Mouse (Mus musculus): Measurements from ENCODE around the gene Lpar2. TPM values are rescaled to one million over a fixed set of nuclear protein-coding genes. Genes with fewer than 3 reads are reported as not detected.

Gene Lpar2
- polyA plus RNA-seq, 1 experiment, result 1.0 TPM

- H3K4me1 ChIP-seq (ENCODE audit: control insufficient read depth, insufficient read depth, low read length), result peaks cover 12% of the 10 kb centered on the region
- no peak overlapping the region for H3K27ac ChIP-seq (ENCODE audit: insufficient read depth, low read depth, low read length)
- no peak overlapping the region for H3K4me3 ChIP-seq (ENCODE audit: insufficient read depth, low read length)
- TF ChIP-seq POLR2A (IDR thresholded peaks at IDR 0.05; ENCODE audit: borderline replicate concordance, low read depth, low read length) (no peak), CTCF (IDR thresholded peaks at IDR 0.05; ENCODE audit: low read depth, low read length) (no peak)
Measured at GRCm38 (mm10) chr8:69793666-69794065, 28.6 kb upstream of the Lpar2 start.

GRCm38 (mm10) chr8:69794096-69794495 lies 28.1 kb upstream of the Lpar2 start:
- Histone ChIP-seq H3K27ac (ENCODE audit: insufficient read depth, low read depth, low read length) (no peak overlapping the region), H3K4me1 (ENCODE audit: control insufficient read depth, insufficient read depth, low read length) (peaks cover 12% of the 10 kb centered on the region), H3K4me3 (ENCODE audit: insufficient read depth, low read length) (no peak overlapping the region)
- no peak for TF ChIP-seq POLR2A (IDR thresholded peaks at IDR 0.05; ENCODE audit: borderline replicate concordance, low read depth, low read length)
- no peak for TF ChIP-seq CTCF (IDR thresholded peaks at IDR 0.05; ENCODE audit: low read depth, low read length)

GRCm38 (mm10) chr8:69794901-69795300 lies 27.3 kb upstream of the Lpar2 start:
- TF ChIP-seq POLR2A (IDR thresholded peaks at IDR 0.05; ENCODE audit: borderline replicate concordance, low read depth, low read length) (no peak), CTCF (IDR thresholded peaks at IDR 0.05; ENCODE audit: low read depth, low read length) (no peak)
- no peak overlapping the region for H3K27ac ChIP-seq (ENCODE audit: insufficient read depth, low read depth, low read length)
- no peak overlapping the region for H3K4me3 ChIP-seq (ENCODE audit: insufficient read depth, low read length)
- H3K4me1 ChIP-seq (ENCODE audit: control insufficient read depth, insufficient read depth, low read length), result peaks cover 12% of the 10 kb centered on the region

- TF ChIP-seq POLR2A (IDR thresholded peaks at IDR 0.05; ENCODE audit: borderline replicate concordance, low read depth, low read length), result no peak
- TF ChIP-seq CTCF (IDR thresholded peaks at IDR 0.05; ENCODE audit: low read depth, low read length), result no peak
- H3K27ac ChIP-seq (ENCODE audit: insufficient read depth, low read depth, low read length), result no peak overlapping the region
Measured at GRCm38 (mm10) chr8:69796721-69797345, 25.4 kb upstream of the Lpar2 start.

GRCm38 (mm10) chr8:69797661-69798060 lies 24.6 kb upstream of the Lpar2 start:
- Histone ChIP-seq H3K27ac (ENCODE audit: insufficient read depth, low read depth, low read length) (no peak overlapping the region), H3K4me3 (ENCODE audit: insufficient read depth, low read length) (no peak overlapping the region), H3K4me1 (ENCODE audit: control insufficient read depth, insufficient read depth, low read length) (peaks cover 8% of the 10 kb centered on the region)
- TF ChIP-seq POLR2A (IDR thresholded peaks at IDR 0.05; ENCODE audit: borderline replicate concordance, low read depth, low read length) (no peak), CTCF (IDR thresholded peaks at IDR 0.05; ENCODE audit: low read depth, low read length) (no peak)

More at GRCm38 (mm10) chr8:69796721-69797345, 25.4 kb upstream of the Lpar2 start:
- Histone ChIP-seq H3K4me1 (ENCODE audit: control insufficient read depth, insufficient read depth, low read length) (peaks cover 10% of the 10 kb centered on the region), H3K4me3 (ENCODE audit: insufficient read depth, low read length) (no peak overlapping the region)

GRCm38 (mm10) chr8:69799261-69799660 lies 23.0 kb upstream of the Lpar2 start:
- no peak for TF ChIP-seq POLR2A (IDR thresholded peaks at IDR 0.05; ENCODE audit: borderline replicate concordance, low read depth, low read length)
- TF ChIP-seq CTCF (IDR thresholded peaks at IDR 0.05; ENCODE audit: low read depth, low read length), result no peak
- Histone ChIP-seq H3K4me3 (ENCODE audit: insufficient read depth, low read length) (no peak overlapping the region), H3K4me1 (ENCODE audit: control insufficient read depth, insufficient read depth, low read length) (no peaks in the 10 kb centered on the region), H3K27ac (ENCODE audit: insufficient read depth, low read depth, low read length) (no peak overlapping the region)

GRCm38 (mm10) chr8:69799946-69800345 lies 22.3 kb upstream of the Lpar2 start:
- Histone ChIP-seq H3K4me3 (ENCODE audit: insufficient read depth, low read length) (no peak overlapping the region), H3K4me1 (ENCODE audit: control insufficient read depth, insufficient read depth, low read length) (no peaks in the 10 kb centered on the region; the same call in 1 of the 2 replicates), H3K27ac (ENCODE audit: insufficient read depth, low read depth, low read length) (no peak overlapping the region)
- TF ChIP-seq CTCF (IDR thresholded peaks at IDR 0.05; ENCODE audit: low read depth, low read length) (no peak), POLR2A (IDR thresholded peaks at IDR 0.05; ENCODE audit: borderline replicate concordance, low read depth, low read length) (no peak)

GRCm38 (mm10) chr8:69801796-69802195 lies 20.4 kb upstream of the Lpar2 start:
- no peak for TF ChIP-seq POLR2A (IDR thresholded peaks at IDR 0.05; ENCODE audit: borderline replicate concordance, low read depth, low read length)
- no peak for TF ChIP-seq CTCF (IDR thresholded peaks at IDR 0.05; ENCODE audit: low read depth, low read length)
- H3K4me1 ChIP-seq (ENCODE audit: control insufficient read depth, insufficient read depth, low read length), result peaks cover 15% of the 10 kb centered on the region

GRCm38 (mm10) chr8:69802216-69802615 lies 20.0 kb upstream of the Lpar2 start:
- peaks cover 18% of the 10 kb centered on the region for H3K4me1 ChIP-seq (ENCODE audit: control insufficient read depth, insufficient read depth, low read length)
- no peak for TF ChIP-seq POLR2A (IDR thresholded peaks at IDR 0.05; ENCODE audit: borderline replicate concordance, low read depth, low read length)
- TF ChIP-seq CTCF (IDR thresholded peaks at IDR 0.05; ENCODE audit: low read depth, low read length), result no peak
- no peak overlapping the region for H3K4me3 ChIP-seq (ENCODE audit: insufficient read depth, low read length)
- no peak overlapping the region for H3K27ac ChIP-seq (ENCODE audit: insufficient read depth, low read depth, low read length)

More at GRCm38 (mm10) chr8:69801796-69802195, 20.4 kb upstream of the Lpar2 start:
- H3K4me3 ChIP-seq (ENCODE audit: insufficient read depth, low read length), result no peak overlapping the region
- H3K27ac ChIP-seq (ENCODE audit: insufficient read depth, low read depth, low read length), result no peak overlapping the region

GRCm38 (mm10) chr8:69803366-69803765 lies 18.9 kb upstream of the Lpar2 start:
- Histone ChIP-seq H3K27ac (ENCODE audit: insufficient read depth, low read depth, low read length) (no peak overlapping the region), H3K4me1 (ENCODE audit: control insufficient read depth, insufficient read depth, low read length) (peaks cover 23% of the 10 kb centered on the region), H3K4me3 (ENCODE audit: insufficient read depth, low read length) (no peak overlapping the region)
- TF ChIP-seq POLR2A (IDR thresholded peaks at IDR 0.05; ENCODE audit: borderline replicate concordance, low read depth, low read length) (no peak), CTCF (IDR thresholded peaks at IDR 0.05; ENCODE audit: low read depth, low read length) (no peak)

Data from bone marrow macrophage, adult 2 months (primary cell).